Comparison of ENCODE assay signal across 8 mouse cellular contexts in the genomic region with DNA sequence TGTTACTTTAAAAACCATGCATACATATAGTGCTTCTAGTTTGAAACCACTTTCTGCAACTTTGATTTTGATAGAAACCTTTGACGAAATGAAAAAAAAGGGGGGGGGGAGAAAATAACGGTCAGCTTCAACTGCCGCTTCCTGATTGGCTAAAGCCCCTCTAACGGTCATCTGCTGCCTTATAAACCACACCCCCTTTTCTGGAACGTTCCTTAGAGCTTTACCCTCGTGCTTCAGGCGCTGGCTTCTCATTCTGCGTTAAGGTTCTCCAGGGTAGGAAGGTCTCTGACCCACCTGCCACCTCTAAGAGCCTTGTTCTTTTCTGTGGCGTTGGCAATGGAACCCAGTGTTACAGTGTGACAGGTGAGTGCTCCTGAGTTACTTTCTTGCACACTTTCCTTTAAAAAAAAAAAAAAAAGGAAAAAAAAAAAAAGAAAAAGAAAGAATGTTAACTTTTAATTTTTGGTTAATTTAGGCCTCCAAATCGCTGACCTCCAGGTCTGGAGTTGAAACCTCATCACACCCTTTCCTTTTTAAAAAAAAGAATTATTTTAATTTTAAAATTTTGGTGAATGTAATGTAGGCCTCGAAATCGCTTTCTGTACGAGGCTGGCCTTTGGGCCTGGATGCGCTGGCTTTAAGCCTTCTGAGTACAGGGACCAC. TPM values are rescaled to one million over a fixed set of nuclear protein-coding genes. Genes with fewer than 3 reads are reported as not detected.
DNase-seq lines count a peak whose midpoint lies in the region; ATAC-seq and TF ChIP-seq lines count a peak whose summit lies in the region.

Gene Setx, plus strand, starts transcription at position 275 of the 663 bp plus-strand sequence.

- no peak for TF ChIP-seq POLR2A in brain, embryonic 14.5 days (IDR thresholded peaks at IDR 0.05; ENCODE audit: borderline replicate concordance, extremely low read depth, insufficient read depth, insufficient read length, poor library complexity, severe bottlenecking)
- TF ChIP-seq POLR2A in small intestine, adult 2 months (IDR thresholded peaks at IDR 0.05; ENCODE audit: low read depth, low read length) = no peak

- peak within 1 kb of the TSS; percentile 85 for H3K4me2 ChIP-seq in lung, embryonic 16.5 days (ENCODE audit: low read depth, low read length)
- H3K4me2 ChIP-seq in hindbrain, embryonic 16.5 days (ENCODE audit: low read length) = peak within 1 kb of the TSS; percentile 81
- H3K4me2 ChIP-seq in liver, embryonic 13.5 days = peak within 1 kb of the TSS; percentile 82

- WGBS in lung, embryonic 16.5 days = 61% methylated on average over 14 of the region's 14 CpGs
- 68% methylated on average over 14 of the region's 14 CpGs for WGBS in hindbrain, embryonic 16.5 days
- WGBS in liver, embryonic 13.5 days (ENCODE audit: insufficient replicate concordance) = 67% methylated on average over 14 of the region's 14 CpGs
- 61% methylated on average over 14 of the region's 14 CpGs for WGBS in small intestine, adult 2 months

- peak within 1 kb of the TSS; percentile 90 for H3K9ac ChIP-seq in lung, embryonic 16.5 days (ENCODE audit: low read length)
- H3K9ac ChIP-seq in hindbrain, embryonic 16.5 days (ENCODE audit: low read depth, low read length) = peak within 1 kb of the TSS; percentile 93
- peak within 1 kb of the TSS; percentile 91 for H3K9ac ChIP-seq in liver, embryonic 13.5 days

- H3K27me3 ChIP-seq in lung, embryonic 16.5 days (ENCODE audit: control insufficient read depth, insufficient read depth, low read depth, low read length) = no peaks in the 10 kb centered on the region
- H3K27me3 ChIP-seq in hindbrain, embryonic 16.5 days (replicated peaks; ENCODE audit: control insufficient read depth, insufficient read depth, low read length) = no peaks in the 10 kb centered on the region
- no peaks in the 10 kb centered on the region for H3K27me3 ChIP-seq in liver, embryonic 13.5 days
- no peaks in the 10 kb centered on the region for H3K27me3 ChIP-seq in small intestine, adult 2 months (ENCODE audit: control insufficient read depth, insufficient read depth, low read length)

- H3K9me3 ChIP-seq in lung, embryonic 16.5 days (ENCODE audit: control insufficient read depth, low read length) = no peaks in the 10 kb centered on the region
- H3K9me3 ChIP-seq in hindbrain, embryonic 16.5 days (ENCODE audit: control insufficient read depth, low read length) = no peaks in the 10 kb centered on the region
- H3K9me3 ChIP-seq in liver, embryonic 13.5 days (replicated peaks) = no peaks in the 10 kb centered on the region

- TF ChIP-seq CTCF in brain, embryonic 14.5 days (IDR thresholded peaks at IDR 0.05; ENCODE audit: borderline replicate concordance, extremely low read depth, insufficient read depth, insufficient read length) = no peak
- TF ChIP-seq CTCF in small intestine, adult 2 months (IDR thresholded peaks at IDR 0.05; ENCODE audit: extremely low read depth, insufficient read length, insufficient replicate concordance, low read depth, low read length) = no peak

- H3K4me3 ChIP-seq in lung, embryonic 16.5 days (ENCODE audit: low read length) = peak within 1 kb of the TSS; percentile 85
- H3K4me3 ChIP-seq in hindbrain, embryonic 16.5 days (ENCODE audit: low read length) = peak within 1 kb of the TSS; percentile 88
- peak within 1 kb of the TSS; percentile 87 for H3K4me3 ChIP-seq in liver, embryonic 13.5 days (replicated peaks)
- H3K4me3 ChIP-seq in small intestine, adult 2 months (ENCODE audit: low read depth, low read length) = peak within 1 kb of the TSS; percentile 86

- peaks cover 3% of the 10 kb centered on the region; the same call in 1 of the 2 replicates for H3K36me3 ChIP-seq in lung, embryonic 16.5 days (ENCODE audit: control insufficient read depth, insufficient read depth, low read length)
- peaks cover 4% of the 10 kb centered on the region; the same call in 1 of the 2 replicates for H3K36me3 ChIP-seq in hindbrain, embryonic 16.5 days (ENCODE audit: control insufficient read depth, insufficient read depth, low read length)
- peaks cover 18% of the 10 kb centered on the region for H3K36me3 ChIP-seq in liver, embryonic 13.5 days
- H3K36me3 ChIP-seq in small intestine, adult 2 months (ENCODE audit: control insufficient read depth, insufficient read depth, low read length) = peaks cover 4% of the 10 kb centered on the region

- peak within 1 kb of the TSS; percentile 97 for H3K27ac ChIP-seq in lung, embryonic 16.5 days (ENCODE audit: low read length)
- peak within 1 kb of the TSS; percentile 93 for H3K27ac ChIP-seq in hindbrain, embryonic 16.5 days (ENCODE audit: low read depth, low read length)
- peak within 1 kb of the TSS; percentile 94 for H3K27ac ChIP-seq in liver, embryonic 13.5 days
- H3K27ac ChIP-seq in small intestine, adult 2 months (ENCODE audit: insufficient read depth, low read depth, low read length) = peak within 1 kb of the TSS; percentile 69

- no peak for ATAC-seq in lung, embryonic 16.5 days (ENCODE audit: low read depth)
- no peak for ATAC-seq in hindbrain, embryonic 16.5 days
- no peak for ATAC-seq in liver, embryonic 13.5 days (ENCODE audit: low read depth)

- peaks cover 9% of the 10 kb centered on the region for H3K4me1 ChIP-seq in lung, embryonic 16.5 days (replicated peaks; ENCODE audit: control insufficient read depth, insufficient read depth, low read length)
- peaks cover 11% of the 10 kb centered on the region for H3K4me1 ChIP-seq in hindbrain, embryonic 16.5 days (ENCODE audit: control insufficient read depth, insufficient read depth, low read depth, low read length)
- H3K4me1 ChIP-seq in liver, embryonic 13.5 days (replicated peaks) = peaks cover 18% of the 10 kb centered on the region
- peaks cover 4% of the 10 kb centered on the region; the same call in 1 of the 2 replicates for H3K4me1 ChIP-seq in small intestine, adult 2 months (ENCODE audit: control insufficient read depth, insufficient read depth, insufficient read length, low read length)

- no peak for DNase-seq in lung, postnatal 14 days
- peak; percentile 7 for DNase-seq in brain, embryonic 14.5 days (ENCODE audit: low read depth)
- DNase-seq in gastrocnemius, adult 8-10 months (ENCODE audit: low spot score in 2 of 2) = no peak
- no peak for DNase-seq in liver, embryonic 13.5 days
- no peak for DNase-seq in yolk sac, embryonic 10.5 days (ENCODE audit: low spot score)

RNA-seq across cellular contexts. Expression of gene Setx, which starts in this region (rescaled TPM):
- polyA plus RNA-seq in lung, embryonic 16.5 days (2015; fragmentation: Nextera tagmentation; extraction: Ambion mirVana) = 8.2 and 9.6 TPM in 2 replicates
- 15.0 and 20.3 TPM in 2 replicates for polyA plus RNA-seq in brain, embryonic 14.5 days (2012; rRNA removed)
- 10 to 100 TPM; 28.4 to 33.7 (median 29.0) TPM for total RNA-seq in gastrocnemius, adult 8-10 months (2022)
- polyA plus RNA-seq in hindbrain, embryonic 16.5 days (2015; fragmentation: Nextera tagmentation; extraction: Ambion mirVana) = 9.3 and 10.2 TPM in 2 replicates
- polyA plus RNA-seq in liver, embryonic 13.5 days (2015; fragmentation: Nextera tagmentation; extraction: Ambion mirVana) = 3.3 and 3.5 TPM in 2 replicates
- 0.95 and 3.3 TPM in 2 replicates for polyA plus RNA-seq in small intestine, adult 2 months (2012; rRNA removed)
